Mouse (Mus musculus) lung, postnatal 0 days (tissue): ENCODE measurements around the gene Fmnl1. TPM values are rescaled to one million over a fixed set of nuclear protein-coding genes. Genes with fewer than 3 reads are reported as not detected.

ENCODE experiments used
- ATAC-seq: fragments of 200-750 bp; cut with Nextera tagmentation; 2 replicates; pipeline ENCODE4 v1.8.0; 2017; ENCODE audit warnings: moderate library complexity
- DNase-seq: peaks from one replicate; pipeline ENCODE4 v3.0.0-alpha.2; 2016; ENCODE audit warnings: low spot score
- H3K27ac ChIP-seq: fragments of 300-500 bp; sonication (generic); 2 replicates; pipeline ENCODE4 v1.5.1; 2014; ENCODE audit warnings: antibody characterized with exemption, mild to moderate bottlenecking, low read length, mixed read lengths
- H3K27me3 ChIP-seq: fragments of 300-500 bp; sonication (generic); replicated peaks from 2 replicates; pipeline ENCODE4 v1.6.1; 2014; ENCODE audit warnings: low read length, mixed read lengths; ENCODE audit not compliant: insufficient read depth
- H3K36me3 ChIP-seq: fragments of 300-500 bp; sonication (generic); 2 replicates; pipeline ENCODE4 v1.6.1; 2014; ENCODE audit warnings: low read length, mixed read lengths; ENCODE audit not compliant: insufficient read depth
- H3K4me1 ChIP-seq: fragments of 300-500 bp; sonication (generic); 2 replicates; pipeline ENCODE4 v1.6.1; 2014; ENCODE audit warnings: antibody characterized with exemption, low read depth, low read length, mixed read lengths; ENCODE audit not compliant: insufficient read depth
- H3K4me2 ChIP-seq: fragments of 300-500 bp; sonication (generic); replicated peaks from 2 replicates; pipeline ENCODE4 v1.6.1; 2014; ENCODE audit warnings: low read depth, mild to moderate bottlenecking, low read length, moderate library complexity, mixed read lengths
- H3K4me3 ChIP-seq: fragments of 300-500 bp; sonication (generic); 2 replicates; pipeline ENCODE4 v1.5.1; 2014; ENCODE audit warnings: low read depth, low read length
- H3K9ac ChIP-seq: fragments of 300-500 bp; sonication (generic); replicated peaks from 2 replicates; pipeline ENCODE4 v1.6.1; 2014; ENCODE audit warnings: low read depth, mild to moderate bottlenecking
- H3K9me3 ChIP-seq: fragments of 300-500 bp; sonication (generic); 2 replicates; pipeline ENCODE4 v1.6.1; 2016; ENCODE audit warnings: low read length, mixed read lengths
- CTCF ChIP-seq: IDR thresholded peaks from 2 replicates; pipeline ENCODE4 v1.5.1; 2016; ENCODE audit warnings: antibody characterized with exemption, mild to moderate bottlenecking
- EP300 ChIP-seq: IDR thresholded peaks from 2 replicates; pipeline ENCODE4 v1.6.1; 2016; ENCODE audit warnings: antibody characterized with exemption, mild to moderate bottlenecking, control low read depth
- WGBS: fragments of 180-500 bp; shearing (Covaris S2); extraction: QIAGEN DNeasy Blood & Tissue Kit; methylation state at CpG from one replicate; pipeline ENCODE4 v1.1.7; 2014; 5-methylcytosine and 5-hydroxymethylcytosine counted together
- polyA plus RNA-seq: library from polyadenylated mRNA; unstranded; fragments of >200 nt; fragmentation: Nextera tagmentation; extraction: Ambion mirVana; gene quantifications from 2 replicates; pipeline ENCODE4 v1.2.1, GENCODE M21; 2015

Fmnl1 gene
- polyA plus RNA-seq, 1 experiment from 2014 or later = 4.1 TPM

- Histone ChIP-seq H3K4me2 (no peak overlapping the region), H3K4me3 (0 out of 2 replicates have a peak overlapping the region, but pooled peaks have one; percentile 4), H3K36me3 (no peaks in the 10 kb centered on the region), H3K9ac (no peak overlapping the region), H3K27ac (no peak overlapping the region), H3K4me1 (peaks cover 3% of the 10 kb centered on the region), H3K27me3 (peaks cover 9% of the 10 kb centered on the region; the same call in 1 of the 2 replicates), H3K9me3 (no peaks in the 10 kb centered on the region)
- DNase-seq (no peak), ATAC-seq (no peak)
- WGBS = 10% methylated on average over 16 of the region's 16 CpGs
- no peak for TF ChIP-seq CTCF
- no peak for TF ChIP-seq EP300
These were observed 27.4 kb downstream of the Fmnl1 start for GRCm38 (mm10) chr11:103198339-103198738.

- peak; percentile 52 for ATAC-seq
- Histone ChIP-seq H3K4me3 (peak overlapping the region; percentile 19), H3K4me2 (peak overlapping the region; percentile 56), H3K4me1 (peaks cover 3% of the 10 kb centered on the region), H3K27ac (no peak overlapping the region), H3K9me3 (no peaks in the 10 kb centered on the region), H3K36me3 (no peaks in the 10 kb centered on the region), H3K9ac (0 out of 2 replicates have a peak overlapping the region, but pooled peaks have one; percentile 5), H3K27me3 (peaks cover 4% of the 10 kb centered on the region; the same call in 1 of the 2 replicates)
- DNase-seq = peak; percentile 54
- 6% methylated on average over 57 of the region's 59 CpGs for WGBS
- TF ChIP-seq EP300 = no peak
These were observed 28.2 kb downstream of the Fmnl1 start for GRCm38 (mm10) chr11:103198911-103199803.

GRCm38 (mm10) chr11:103201664-103202063, 30.8 kb downstream of the Fmnl1 start:
- TF ChIP-seq CTCF (no peak), EP300 (no peak)
- DNase-seq = peak; percentile 20
- Histone ChIP-seq H3K27me3 (peaks cover 4% of the 10 kb centered on the region; the same call in 1 of the 2 replicates), H3K4me3 (no peak overlapping the region), H3K4me2 (no peak overlapping the region), H3K4me1 (peaks cover 3% of the 10 kb centered on the region), H3K27ac (no peak overlapping the region), H3K36me3 (no peaks in the 10 kb centered on the region), H3K9me3 (no peaks in the 10 kb centered on the region), H3K9ac (no peak overlapping the region)
- no peak for ATAC-seq
- WGBS = 29% methylated on average over 6 of the region's 6 CpGs

- H3K27me3 ChIP-seq = no peaks in the 10 kb centered on the region; the same call in 1 of the 2 replicates
- TF ChIP-seq CTCF (no peak), EP300 (no peak)
- ATAC-seq (no peak), DNase-seq (no peak)
- no peaks in the 10 kb centered on the region for H3K36me3 ChIP-seq
- H3K4me1 ChIP-seq = peaks cover 3% of the 10 kb centered on the region
- no peak overlapping the region for H3K9ac ChIP-seq
- no peak overlapping the region for H3K4me3 ChIP-seq
- no peak overlapping the region for H3K27ac ChIP-seq
- no peak overlapping the region for H3K4me2 ChIP-seq
- H3K9me3 ChIP-seq = no peaks in the 10 kb centered on the region
These were observed 31.5 kb downstream of the Fmnl1 start for GRCm38 (mm10) chr11:103202376-103202775.

GRCm38 (mm10) chr11:103206203-103206602, 35.3 kb downstream of the Fmnl1 start:
- no peaks in the 10 kb centered on the region for H3K27me3 ChIP-seq
- H3K9ac ChIP-seq = no peak overlapping the region
- H3K9me3 ChIP-seq = no peaks in the 10 kb centered on the region
- no peak for DNase-seq
- no peak overlapping the region for H3K27ac ChIP-seq
- H3K36me3 ChIP-seq = no peaks in the 10 kb centered on the region
- TF ChIP-seq CTCF (no peak), EP300 (no peak)
- H3K4me1 ChIP-seq = no peaks in the 10 kb centered on the region
- WGBS = 88% methylated on average over 6 of the region's 6 CpGs
- H3K4me2 ChIP-seq = no peak overlapping the region
- ATAC-seq = no peak
- no peak overlapping the region for H3K4me3 ChIP-seq

- DNase-seq (no peak), ATAC-seq (no peak)
- no peak for TF ChIP-seq EP300
- TF ChIP-seq CTCF = no peak
- Histone ChIP-seq H3K36me3 (no peaks in the 10 kb centered on the region), H3K9ac (no peak within 1 kb of the TSS), H3K27ac (no peak within 1 kb of the TSS), H3K4me2 (no peak within 1 kb of the TSS), H3K27me3 (no peaks in the 10 kb centered on the region), H3K4me3 (no peak within 1 kb of the TSS), H3K9me3 (no peaks in the 10 kb centered on the region), H3K4me1 (no peaks in the 10 kb centered on the region)
- 88% methylated on average over 3 of the region's 3 CpGs for WGBS
These were observed 37.6 kb downstream of the Fmnl1 start, which contains the start of gene 1700023F06Rik for GRCm38 (mm10) chr11:103208458-103208857. Gene 1700023F06Rik, minus strand, starts transcription at chr11:103208558.
